Mouse (Mus musculus) ZHBTc4 (cell line): ENCODE measurements around the gene Eif5a.

Experiments used
- DNase-seq: peaks from one replicate; pipeline ENCODE4 v3.0.0-alpha.2; 2011; ENCODE audit warnings: low read depth, low spot score

The Eif5a gene

DNA sequence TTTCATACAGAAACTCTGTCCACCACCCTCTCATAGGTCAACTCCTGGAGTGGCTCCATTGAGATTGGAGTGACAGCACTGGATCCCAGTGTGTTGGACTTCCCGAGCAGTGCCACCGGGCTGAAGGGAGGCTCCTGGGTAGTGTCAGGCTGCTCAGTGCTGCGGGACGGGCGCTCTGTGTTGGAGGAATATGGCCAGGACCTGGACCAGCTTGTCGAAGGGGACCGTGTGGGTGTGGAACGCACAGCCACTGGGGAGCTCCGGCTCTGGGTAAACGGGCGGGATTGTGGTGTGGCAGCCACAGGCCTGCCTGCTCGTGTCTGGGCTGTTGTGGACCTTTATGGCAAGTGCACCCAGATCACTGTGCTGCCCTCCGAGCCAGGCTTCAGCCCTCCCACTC lies 18.8 kb downstream of the Eif5a start:
- DNase-seq: no peak

DNA sequence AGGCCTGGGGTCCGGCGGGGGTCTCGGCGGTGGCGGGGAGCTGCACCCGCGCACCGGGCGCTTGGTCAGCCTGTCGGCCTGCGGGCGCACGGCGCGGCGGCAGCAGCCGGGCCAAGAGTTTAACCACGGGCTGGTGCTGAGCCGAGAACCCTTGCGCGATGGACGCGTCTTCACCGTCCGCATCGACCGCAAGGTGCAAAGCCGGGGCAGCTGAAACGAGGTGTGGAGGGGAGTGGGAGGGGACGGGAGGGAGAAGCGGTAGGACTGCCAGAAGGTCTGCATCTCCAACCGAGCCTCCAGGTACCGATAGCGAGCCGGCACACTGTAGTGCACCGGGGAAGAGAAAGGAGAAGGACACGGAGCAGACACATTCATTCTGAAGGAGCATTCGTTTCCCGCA lies 19.8 kb downstream of the Eif5a start:
- DNase-seq: no peak

DNA sequence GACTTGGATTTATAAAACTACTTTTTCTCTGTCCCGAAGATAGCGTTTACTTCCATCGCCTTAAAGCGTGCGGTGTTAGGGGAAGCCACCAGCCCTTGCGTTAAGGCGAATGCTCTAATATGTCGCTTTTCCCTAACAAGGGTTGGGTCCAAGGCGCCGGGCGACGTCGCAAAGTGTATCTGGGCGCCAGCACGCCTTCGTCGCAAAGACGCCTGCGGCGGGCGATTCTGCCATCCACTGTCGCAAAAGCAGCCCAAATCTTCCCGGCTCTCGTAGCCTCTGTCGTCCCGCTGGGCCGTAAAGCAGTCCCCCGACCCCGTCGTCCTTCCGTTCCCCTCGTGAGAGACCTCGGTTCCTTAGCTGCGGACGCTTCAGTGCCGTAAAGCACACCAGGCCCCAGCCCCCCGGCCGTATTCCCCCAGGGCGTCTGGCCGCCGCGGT lies 20.3 kb downstream of the Eif5a start:
- DNase-seq: peak; percentile 100

GRCm38 (mm10) chr11:69900471-69901405 lies 21.0 kb downstream of the Eif5a start, which contains the start of the genes 2810408A11Rik and Neurl4:
Gene 2810408A11Rik, minus strand, starts transcription at chr11:69900987.
Gene Neurl4, plus strand, starts transcription at chr11:69901072.
- peak; percentile 98 for DNase-seq

GRCm38 (mm10) chr11:69899870-69900269 lies 21.9 kb downstream of the Eif5a start:
- no peak for DNase-seq

DNA sequence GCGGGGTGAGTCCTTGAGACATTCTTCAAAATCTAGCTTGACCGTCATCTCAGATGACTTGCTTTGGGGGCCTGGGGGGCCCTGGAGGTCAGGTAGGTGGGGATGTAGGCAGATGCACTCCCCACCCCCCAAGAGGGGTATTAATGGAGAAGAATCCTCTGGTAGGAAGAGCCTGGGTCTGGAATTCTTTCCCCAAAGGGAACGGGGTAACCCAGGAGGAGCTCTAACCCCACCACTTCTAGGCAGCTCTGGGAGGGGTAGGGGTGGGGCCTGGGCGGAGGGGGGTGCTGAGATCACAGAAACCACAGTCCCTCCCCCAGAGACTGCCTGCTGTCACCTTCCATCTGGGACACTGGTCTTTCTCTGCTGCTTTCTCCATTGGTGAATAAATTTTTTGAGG lies 26.5 kb downstream of the Eif5a start, which contains the start of gene Acap1:
TSS of gene Acap1 (minus strand) at position 249 of the 400 bp plus-strand sequence.
- no peak for DNase-seq

DNA sequence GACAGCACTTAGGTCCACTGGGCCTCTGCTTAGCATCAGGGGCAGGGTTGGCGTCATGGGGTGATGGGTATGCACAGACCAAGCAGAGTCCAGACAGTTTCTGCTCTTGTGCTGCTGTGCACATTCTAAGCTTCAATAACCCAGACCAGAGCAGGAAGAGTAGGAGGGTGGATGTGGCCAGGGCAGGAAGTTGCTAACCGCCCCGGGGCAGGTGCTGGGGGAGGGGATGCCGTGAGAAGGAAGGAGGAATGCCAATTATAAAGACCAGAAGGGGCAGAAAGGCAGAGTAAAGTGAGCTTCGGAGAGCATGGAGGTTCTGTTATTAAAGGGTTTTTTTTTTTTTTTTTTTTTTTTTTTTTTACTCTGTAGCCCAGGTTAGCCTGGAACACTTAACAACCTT lies 27.1 kb downstream of the Eif5a start:
- DNase-seq: peak; percentile 69

DNA sequence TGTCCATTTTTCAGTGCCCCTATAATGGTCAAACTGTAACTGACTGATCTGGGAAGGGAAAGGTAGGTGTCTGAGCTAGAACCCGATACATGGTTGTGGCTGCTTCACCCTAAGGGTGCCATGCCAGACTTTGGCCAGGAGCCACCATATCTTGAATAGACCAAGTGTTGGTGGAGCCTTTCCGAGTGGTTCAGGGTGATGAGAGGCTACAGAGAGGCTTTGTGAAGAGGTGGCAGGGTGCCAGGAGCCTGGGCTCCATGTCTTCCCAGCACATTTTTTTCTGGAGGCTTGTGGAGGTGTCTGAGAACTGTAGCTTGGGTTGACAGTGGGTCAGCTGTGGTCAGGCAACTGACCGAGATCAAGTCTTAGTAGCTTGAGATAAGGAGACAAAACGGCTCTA lies 30.3 kb downstream of the Eif5a start:
- DNase-seq: no peak

GRCm38 (mm10) chr11:69886907-69887635 lies 34.7 kb downstream of the Eif5a start:
- DNase-seq: peak; percentile 84

GRCm38 (mm10) chr11:69884663-69885062 lies 37.1 kb downstream of the Eif5a start:
- DNase-seq: no peak

- DNase-seq: no peak
Observed at GRCm38 (mm10) chr11:69884240-69884639, 37.5 kb downstream of the Eif5a start.

DNA sequence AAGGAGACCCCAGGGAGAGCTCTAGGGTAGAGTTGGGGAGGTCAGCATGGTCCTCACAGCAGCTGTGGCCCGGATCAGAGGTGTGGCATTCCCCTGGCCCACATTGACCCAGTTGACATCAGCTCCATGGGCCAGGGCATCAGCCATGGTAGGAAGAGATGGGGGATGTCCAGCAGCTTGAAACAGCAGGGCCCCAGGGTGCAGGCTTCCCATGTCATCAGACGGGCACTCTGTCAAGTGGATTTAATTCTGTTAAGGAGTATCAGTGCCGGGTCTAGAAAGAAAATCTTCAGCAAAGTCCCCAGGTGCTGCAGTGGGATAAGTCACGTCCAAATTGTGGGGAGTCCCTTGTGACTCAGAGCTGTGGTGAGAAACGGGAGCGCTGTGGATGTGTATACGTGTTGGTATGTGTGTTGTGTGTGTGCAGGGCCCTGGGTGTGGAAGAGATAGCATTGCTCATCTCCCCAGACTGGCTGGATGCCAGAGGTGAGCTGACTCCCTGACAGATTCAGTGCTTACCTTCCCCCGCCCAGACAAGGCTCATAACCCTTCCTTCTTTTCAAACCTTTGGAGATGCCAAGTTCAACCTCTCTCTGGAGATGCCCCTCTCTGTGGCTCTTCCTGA lies 38.1 kb downstream of the Eif5a start:
- DNase-seq: no peak

GRCm38 (mm10) chr11:69883066-69883465 lies 38.7 kb downstream of the Eif5a start:
- peak; percentile 76 for DNase-seq

DNA sequence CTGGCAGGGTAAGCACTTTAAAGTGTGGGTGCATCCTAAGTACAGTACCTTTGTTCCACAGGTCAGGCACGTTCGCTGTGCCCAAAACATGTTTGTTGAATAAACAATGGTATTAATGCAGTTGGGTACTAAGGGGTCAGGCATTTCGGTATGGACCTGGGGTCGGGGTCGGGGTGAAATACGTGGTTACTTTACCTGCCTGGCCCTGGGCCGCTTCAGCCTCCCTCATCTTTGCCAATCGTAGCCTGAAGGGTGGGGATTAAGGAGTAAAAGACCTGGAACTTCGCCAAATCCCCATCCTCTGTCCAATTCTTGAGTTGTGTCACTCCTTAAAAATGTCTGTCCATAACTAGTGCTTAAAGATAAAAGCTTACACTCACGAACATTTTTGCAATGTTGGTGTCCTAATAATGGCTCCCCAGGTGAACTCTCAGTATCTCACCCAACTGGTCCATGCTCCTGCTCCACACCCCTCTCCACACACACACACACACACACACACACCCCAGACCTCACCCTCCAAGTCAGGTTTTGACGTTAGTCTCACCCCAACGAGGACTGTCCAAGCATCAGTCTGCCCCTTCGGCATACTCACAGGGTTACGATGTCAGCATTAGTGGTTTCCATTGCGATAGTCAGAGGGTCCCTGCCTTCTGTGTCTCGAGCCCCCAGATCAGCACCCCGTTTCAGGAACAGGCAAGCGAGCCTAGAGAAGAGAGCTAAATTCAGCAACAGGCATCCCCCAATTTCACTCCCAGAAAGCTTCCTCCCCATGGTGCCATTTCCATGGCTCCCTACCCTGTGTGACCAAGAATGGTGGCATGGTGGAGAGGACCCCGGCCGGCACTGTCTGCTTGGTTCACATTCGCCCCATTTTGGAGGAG lies 39.7 kb downstream of the Eif5a start:
- DNase-seq: no peak

DNA sequence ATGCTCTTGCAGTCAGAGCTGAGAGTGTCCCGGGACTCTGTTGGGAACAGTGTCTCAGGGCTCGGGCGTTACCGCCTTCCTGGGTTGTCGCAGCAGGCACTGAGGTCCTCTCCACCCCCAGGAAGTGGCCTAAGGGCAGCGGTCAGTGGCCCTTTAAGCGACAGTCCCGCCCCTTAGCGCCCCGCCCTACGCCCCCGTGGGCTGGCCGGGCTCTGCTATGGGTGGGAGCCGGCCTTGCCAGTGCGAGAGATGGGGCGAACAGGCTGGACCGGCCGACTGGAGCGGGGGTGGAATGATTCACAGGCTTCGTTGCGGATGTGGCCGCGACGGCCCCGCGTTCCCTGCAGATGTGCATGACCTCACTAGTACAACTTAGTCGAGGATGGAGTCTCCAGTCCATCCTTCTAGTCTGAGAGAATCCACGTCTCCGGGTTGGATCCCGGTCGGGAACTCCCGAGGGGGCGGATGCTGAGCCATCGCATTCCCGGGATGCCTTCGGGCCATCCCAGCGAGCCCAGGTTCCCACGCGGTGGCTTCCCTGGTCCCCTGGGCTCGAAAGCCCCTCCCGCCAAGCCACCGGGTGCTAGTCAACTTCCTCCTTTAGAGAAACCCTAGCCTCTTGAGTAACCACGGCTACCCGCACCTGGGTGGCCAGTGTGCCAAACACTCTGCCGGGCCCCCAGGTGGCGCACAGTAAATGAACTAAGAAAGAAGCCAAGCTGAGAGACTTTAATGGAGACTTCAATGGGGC lies 40.7 kb downstream of the Eif5a start, which contains the start of gene Kctd11:
TSS of gene Kctd11 (minus strand) at position 554 of the 751 bp plus-strand sequence.
- peak; percentile 86 for DNase-seq

DNA sequence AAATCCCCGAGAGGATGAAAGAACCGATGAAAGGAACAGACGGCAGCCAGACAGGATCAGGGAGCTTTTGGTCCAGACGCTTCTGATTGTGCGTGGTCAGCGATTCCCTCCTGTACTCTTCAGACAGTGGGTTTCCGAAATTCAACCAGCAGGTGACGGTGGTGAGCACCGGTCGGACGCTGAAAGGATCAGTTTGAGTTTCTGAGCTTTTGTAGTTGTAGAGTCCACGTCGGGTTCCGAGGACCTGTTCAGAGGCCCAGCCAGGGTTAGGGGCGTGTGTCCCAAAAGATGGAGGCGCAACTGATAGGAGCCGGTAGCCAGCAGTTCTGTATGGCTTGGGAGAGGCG lies 41.3 kb downstream of the Eif5a start:
- DNase-seq: peak; percentile 77

- no peak for DNase-seq
Observed at GRCm38 (mm10) chr11:69879711-69880110, 42.0 kb downstream of the Eif5a start.

GRCm38 (mm10) chr11:69878952-69879351 lies 42.8 kb downstream of the Eif5a start:
- DNase-seq: no peak

- DNase-seq: peak; percentile 36
Observed at GRCm38 (mm10) chr11:69878399-69878798, 43.4 kb downstream of the Eif5a start.

- no peak for DNase-seq
Observed at GRCm38 (mm10) chr11:69877878-69878277, 43.9 kb downstream of the Eif5a start, which contains the start of gene Tmem95. Gene Tmem95, minus strand, starts transcription at chr11:69878018.
